12 mouse cellular contexts compared by ENCODE assay signal in the genomic region with DNA sequence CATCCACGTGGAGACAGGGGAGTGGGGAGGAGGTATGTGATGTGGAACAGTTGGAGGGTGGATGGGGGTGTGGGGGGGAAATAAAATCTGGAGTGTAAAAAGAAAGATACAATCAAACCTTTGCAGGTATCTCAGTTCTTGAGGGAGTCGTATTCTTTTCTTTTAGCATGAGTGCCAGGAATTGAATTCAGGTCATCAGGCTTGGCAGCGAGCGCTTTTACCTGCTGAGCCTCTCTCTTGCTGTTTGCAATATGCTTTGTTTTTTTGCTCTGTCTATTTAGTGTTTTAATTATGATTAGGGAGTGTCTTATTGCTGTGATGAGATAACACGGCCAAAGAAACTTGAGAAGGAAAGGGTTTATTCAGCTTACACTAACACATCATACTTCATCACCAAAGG. TPM values are rescaled to one million over a fixed set of nuclear protein-coding genes. Genes with fewer than 3 reads are reported as not detected.
DNase-seq lines count a peak whose midpoint lies in the region.
"Had no signal": no experiment of that assay in that cellular context is flagged by ENCODE, and none has a peak within 500 bp of the region (broad histone marks: within the 10 kb centered on the region; RNA-seq: fewer than 3 reads in every experiment).

No protein-coding gene starts in this region.

- DNase-seq in cerebellum, adult 11 months, result peak; percentile 35
- DNase-seq in cerebellum, adult 18-20 months, result peak; percentile 46 to 61
- DNase-seq in cerebellum, adult 9-11 months, result peak; percentile 68
- DNase-seq in cerebellum, postnatal 36 days, result peak; percentile 50 to 57
- no peak for DNase-seq in frontal cortex, postnatal 10 days (ENCODE audit: low spot score in 2 of 2)
- no peak for DNase-seq in layer of hippocampus, adult 8-10 months (ENCODE audit: low spot score in 2 of 2)
- DNase-seq in kidney, postnatal 25 days, result no peak
- DNase-seq: adrenal gland, adult 8-10 months; adrenal gland, postnatal 36 days; gastrocnemius, postnatal 36 days; heart, adult 18-20 months; kidney, adult 18-20 months had no signal

RNA-seq across cellular contexts. Expression of gene Thpo, which starts 40.7 kb away (rescaled TPM):
- total RNA-seq in layer of hippocampus, adult 8-10 months (2022), result 10 to 100 TPM in 3 of 4 experiments, 1 to 10 TPM in 1; 9.9 to 15.1 (median 13.2) TPM

RNA-seq across cellular contexts. Expression of gene Chrd, which starts 42.1 kb away (rescaled TPM):
- 100 to 1,000 TPM in 2 of 4 experiments, 10 to 100 TPM in 2; 77.0 to 106 (median 95.3) TPM for total RNA-seq in layer of hippocampus, adult 8-10 months (2022)

RNA-seq across cellular contexts. Expression of gene Clcn2, which starts 57.5 kb away (rescaled TPM):
- 100 to 1,000 TPM in 1 of 4 experiments, 10 to 100 TPM in 3; 83.1 to 103 (median 87.5) TPM for total RNA-seq in layer of hippocampus, adult 8-10 months (2022)

RNA-seq across cellular contexts. Expression of gene Polr2h, which starts 57.6 kb away (rescaled TPM):
- total RNA-seq in layer of hippocampus, adult 8-10 months (2022), result 10 to 100 TPM; 18.6 to 29.3 (median 22.7) TPM

Comparison
In these comparisons a context has a peak if more than half of its experiments do, and no peak if none do; other contexts are left out.
1. DNase-seq: peak in cerebellum, adult 11 months (single experiment), cerebellum, adult 18-20 months (2 of 2), cerebellum, adult 9-11 months (single experiment) and cerebellum, postnatal 36 days (2 of 2); none in frontal cortex, postnatal 10 days (0 of 2), layer of hippocampus, adult 8-10 months (0 of 2) and kidney, postnatal 25 days (0 of 2).